Mouse (Mus musculus) R1 (cell line): ENCODE results near the gene Fam98b.
A peak's percentile ranks its signal among the peaks of the same experiment; 100 is the strongest.

ENCODE experiments used
- DNase-seq: peaks from one replicate; pipeline ENCODE4 v3.0.0-alpha.2; 2018; ENCODE audit warnings: low read depth, low spot score

Fam98b gene

GRCm38 (mm10) chr2:117303391-117304350, 54.1 kb downstream of the Fam98b start:
- no peak for DNase-seq

GRCm38 (mm10) chr2:117304941-117305340, 55.4 kb downstream of the Fam98b start:
- DNase-seq: no peak

- no peak for DNase-seq
Observed at GRCm38 (mm10) chr2:117307959-117308358, 58.4 kb downstream of the Fam98b start.

- no peak for DNase-seq
Observed at GRCm38 (mm10) chr2:117309046-117309445, 59.5 kb downstream of the Fam98b start.

- no peak for DNase-seq
Observed at GRCm38 (mm10) chr2:117311349-117311748, 61.8 kb downstream of the Fam98b start.

GRCm38 (mm10) chr2:117312030-117312429, 62.5 kb downstream of the Fam98b start:
- no peak for DNase-seq

- DNase-seq: peak; percentile 12
Observed at GRCm38 (mm10) chr2:117312441-117312895, 62.9 kb downstream of the Fam98b start.

GRCm38 (mm10) chr2:117313586-117314235, 64.2 kb downstream of the Fam98b start:
- DNase-seq: no peak

GRCm38 (mm10) chr2:117318991-117319390, 69.5 kb downstream of the Fam98b start:
- DNase-seq: no peak
